Mouse (Mus musculus) inflammation-experienced regulatory T-cells, adult 6 months (primary cell): ENCODE measurements around the gene Gm10318. TPM values are rescaled to one million over a fixed set of nuclear protein-coding genes. Genes with fewer than 3 reads are reported as not detected.

Experiments used
- ATAC-seq: one replicate; pipeline ENCODE4 v1.8.0; 2017
- polyA plus RNA-seq, 3 experiments: library from polyadenylated mRNA; unstranded; fragments of 100-300 nt; shearing (Covaris generic); gene quantifications; one replicate each; pipeline ENCODE4 v1.2.1; 2017

Gene Gm10318
- not detected for polyA plus RNA-seq

DNA sequence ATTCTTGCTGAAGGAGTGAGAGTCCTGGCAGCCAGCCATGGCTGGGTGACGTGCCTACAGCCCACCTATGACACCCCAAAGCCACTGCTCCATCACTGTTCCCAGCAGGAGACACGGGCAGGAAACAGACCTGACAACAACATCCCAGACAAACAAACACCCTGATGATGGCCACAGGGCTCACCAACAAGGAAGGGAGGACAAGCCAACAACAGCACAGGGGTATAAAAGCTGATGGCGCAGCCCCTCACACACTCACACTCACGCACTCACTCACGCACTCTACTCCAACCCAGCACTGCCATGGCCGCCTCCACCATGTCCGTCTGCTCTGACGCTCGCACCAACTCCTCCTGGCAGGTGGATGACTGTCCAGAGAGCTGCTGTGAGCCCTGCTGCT is at the start of gene Gm10318:
TSS of gene Gm10318 (plus strand) at position 301 of the 400 bp plus-strand sequence.
- ATAC-seq = no peak

DNA sequence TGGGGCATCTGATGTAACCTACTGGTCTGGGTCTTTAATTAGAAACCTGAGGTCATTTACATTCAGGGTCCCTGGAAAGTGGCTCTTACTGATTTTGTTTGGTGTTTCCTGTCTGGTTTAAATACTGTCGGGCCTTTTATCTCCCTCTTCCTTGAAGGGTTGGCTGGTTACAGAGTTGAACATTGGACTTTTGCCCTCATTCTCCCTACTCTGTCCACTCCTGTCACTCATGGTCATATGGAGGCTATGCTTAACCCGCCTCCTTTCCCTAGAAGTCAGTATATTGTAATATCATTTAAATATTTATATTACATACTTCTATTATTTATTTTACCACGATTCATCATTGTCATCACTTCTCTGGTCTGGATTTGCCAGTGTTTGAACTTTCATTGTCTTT is 48.6 kb upstream of the Gm10318 start:
- ATAC-seq = no peak

DNA sequence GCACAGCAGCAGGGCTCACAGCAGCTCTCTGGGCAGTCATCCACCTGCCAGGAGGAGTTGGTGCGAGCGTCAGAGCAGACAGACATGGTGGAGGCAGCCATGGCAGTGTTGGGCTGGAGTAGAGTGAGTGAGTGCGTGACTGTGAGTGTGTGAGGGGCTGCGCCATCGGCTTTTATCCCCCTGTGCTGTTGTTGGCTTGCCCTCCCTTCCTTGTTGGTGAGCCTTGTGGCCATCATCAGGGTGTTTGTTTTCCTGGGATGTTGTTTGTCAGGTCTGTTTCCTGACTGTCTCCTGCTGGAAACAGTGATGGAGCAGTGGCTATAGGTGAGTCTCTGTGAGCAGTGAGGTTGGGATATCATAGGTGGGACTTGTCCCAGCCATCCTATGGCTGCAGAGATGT is 40.9 kb upstream of the Gm10318 start, which contains the start of gene Gm9507:
TSS of gene Gm9507 (minus strand) at position 101 of the 400 bp plus-strand sequence.
- no peak for ATAC-seq

DNA sequence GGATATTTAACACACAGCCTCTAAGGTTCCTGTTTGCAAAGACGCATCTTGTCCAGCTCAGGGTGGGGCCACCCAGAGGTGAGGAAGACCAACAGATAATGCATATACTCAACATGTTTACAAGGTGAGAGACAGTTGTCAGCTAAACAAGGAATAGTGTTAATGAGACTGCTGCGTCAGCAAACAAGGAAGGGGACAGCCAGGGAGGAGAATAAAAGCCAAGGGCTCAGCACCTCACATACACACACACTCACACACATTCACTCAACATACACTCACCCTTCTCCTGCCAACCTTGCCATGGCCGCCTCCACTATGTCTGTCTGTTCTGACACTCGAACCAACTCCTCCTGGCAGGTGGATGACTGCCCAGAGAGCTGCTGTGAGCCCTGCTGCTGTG is 38.3 kb upstream of the Gm10318 start, which contains the start of gene Gm2696:
TSS of gene Gm2696 (plus strand) at position 301 of the 400 bp plus-strand sequence.
- no peak for ATAC-seq

DNA sequence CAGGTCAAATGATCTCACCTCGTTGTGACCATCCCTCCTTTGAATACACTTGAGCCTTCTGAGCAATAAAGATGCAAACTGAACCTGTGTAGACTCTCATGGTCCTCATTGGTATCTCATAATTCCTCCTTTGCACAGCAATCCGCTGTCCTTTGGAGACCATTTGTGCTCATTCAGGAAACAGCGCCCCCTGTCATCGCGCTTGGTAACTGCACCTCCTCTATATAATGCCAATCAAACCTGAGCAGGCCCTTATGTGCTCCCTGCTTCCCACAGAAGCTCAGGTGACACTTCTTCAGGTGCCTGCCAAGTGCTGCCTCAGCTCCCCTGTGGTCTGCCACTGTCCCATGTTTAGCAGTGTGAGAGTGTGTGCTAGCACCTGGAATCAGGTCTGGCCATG is 37.1 kb upstream of the Gm10318 start:
- no peak for ATAC-seq

DNA sequence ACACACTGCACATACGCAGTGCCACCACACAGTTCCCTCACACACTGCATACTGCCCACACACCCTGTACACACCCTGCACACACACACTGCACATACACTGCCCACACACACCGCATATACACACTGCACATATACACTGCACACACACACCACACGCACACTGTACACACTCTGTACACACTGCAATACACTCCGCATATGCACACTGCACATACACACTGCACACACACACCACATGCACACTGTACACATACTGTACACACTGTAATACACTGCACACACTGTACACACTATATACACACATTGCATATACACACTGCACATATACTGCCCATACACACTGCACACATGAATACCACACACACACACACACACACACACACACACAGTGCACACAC is 34.1 kb upstream of the Gm10318 start:
- ATAC-seq = no peak

DNA sequence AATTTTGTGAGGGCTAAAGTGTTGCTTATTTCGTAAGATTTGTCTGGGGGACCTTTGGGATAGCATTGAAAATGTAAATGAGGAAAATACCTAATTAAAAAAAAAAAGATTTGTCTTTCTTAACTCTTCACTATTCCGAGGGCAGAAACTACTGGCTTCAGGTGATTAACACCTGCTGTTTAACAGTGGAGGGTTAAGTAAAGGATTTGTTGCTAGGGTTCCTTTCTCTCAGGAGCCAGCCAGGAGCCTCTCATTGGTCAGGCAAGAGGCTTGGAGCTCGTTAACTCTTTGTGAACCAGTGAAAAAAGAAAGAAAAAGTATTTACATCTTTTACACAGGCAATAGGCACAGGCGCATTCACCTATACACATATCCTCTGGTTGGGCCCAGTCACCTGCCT is 33.5 kb upstream of the Gm10318 start:
- no peak for ATAC-seq

DNA sequence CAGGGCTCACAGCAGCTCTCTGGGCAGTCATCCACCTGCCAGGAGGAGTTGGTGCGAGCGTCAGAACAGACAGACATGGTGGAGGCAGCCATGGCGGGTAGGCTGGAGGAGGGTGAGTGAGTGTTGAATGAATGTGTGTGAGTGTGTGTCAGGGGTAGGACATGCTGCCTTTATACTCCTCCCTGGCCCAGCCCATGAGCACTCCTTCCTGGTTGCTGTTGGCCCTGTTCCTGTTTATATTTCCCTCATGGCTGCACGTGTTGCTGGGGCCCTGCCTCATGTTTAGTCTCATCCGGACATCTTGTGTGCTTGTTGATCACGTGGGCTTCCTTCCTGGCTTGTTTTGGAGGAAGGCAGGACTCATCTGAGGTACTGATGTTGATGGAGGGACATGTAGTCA is 25.7 kb upstream of the Gm10318 start, which contains the start of gene Krtap10-4:
TSS of gene Krtap10-4 (minus strand) at position 145 of the 400 bp plus-strand sequence.
- ATAC-seq = no peak

DNA sequence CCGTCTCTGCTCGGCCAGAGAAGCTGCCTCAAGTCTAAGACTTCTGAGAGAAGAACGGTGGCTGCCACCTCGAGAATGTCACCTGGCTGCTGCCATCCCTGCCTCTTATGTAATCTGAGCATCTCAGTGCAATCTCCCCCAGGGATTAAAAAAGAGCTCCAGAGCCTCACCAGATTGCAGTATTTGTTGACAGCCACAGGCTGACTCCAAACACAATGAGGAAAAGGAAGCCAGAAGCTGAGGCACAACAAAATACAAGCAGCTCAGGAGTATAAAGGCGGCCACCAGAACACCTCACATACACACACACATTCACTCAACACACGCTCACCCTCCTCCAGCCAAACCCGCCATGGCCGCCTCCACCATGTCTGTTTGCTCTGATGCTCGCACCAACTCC is 17.0 kb upstream of the Gm10318 start, which contains the start of gene Krtap10-10:
TSS of gene Krtap10-10 (plus strand) at position 301 of the 400 bp plus-strand sequence.
- ATAC-seq = no peak

DNA sequence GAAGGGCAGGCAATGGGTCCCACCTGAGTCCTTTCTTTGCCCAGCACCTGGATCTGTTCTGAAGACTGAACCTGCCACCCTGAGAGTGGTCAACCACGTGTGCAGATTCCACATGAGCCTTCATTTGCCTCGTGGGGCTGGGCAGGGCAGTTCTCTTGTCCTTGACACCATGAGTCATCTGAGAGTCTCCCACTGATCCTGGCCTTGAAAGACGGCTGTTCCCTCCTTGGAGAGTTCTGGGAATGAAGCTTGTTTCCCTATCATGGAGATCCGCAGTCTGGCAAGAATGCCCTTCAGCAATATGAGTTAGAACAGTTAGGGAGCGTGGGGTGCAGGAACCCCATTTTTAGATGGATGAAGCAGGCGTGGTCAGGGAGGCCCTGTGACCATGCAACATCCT is 13.7 kb upstream of the Gm10318 start:
- ATAC-seq = no peak

DNA sequence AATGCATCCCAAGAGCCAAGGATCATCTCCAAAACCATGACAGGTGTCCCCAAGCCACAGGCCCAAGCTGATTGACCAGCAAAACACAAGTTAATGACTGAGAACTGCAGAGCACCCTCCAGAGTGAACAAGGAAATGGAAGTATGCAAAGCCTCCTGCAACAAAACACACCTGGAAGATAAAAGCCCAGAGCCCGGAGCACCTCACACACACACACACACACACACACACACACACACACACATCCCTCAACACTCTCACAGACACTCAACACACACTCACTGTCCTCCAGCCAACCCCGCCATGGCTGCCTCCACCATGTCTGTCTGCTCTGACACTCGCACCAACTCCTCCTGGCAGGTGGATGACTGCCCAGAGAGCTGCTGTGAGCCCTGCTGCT is 6.2 kb upstream of the Gm10318 start, which contains the start of gene Gm36176:
TSS of gene Gm36176 (plus strand) at position 301 of the 400 bp plus-strand sequence.
- no peak for ATAC-seq

DNA sequence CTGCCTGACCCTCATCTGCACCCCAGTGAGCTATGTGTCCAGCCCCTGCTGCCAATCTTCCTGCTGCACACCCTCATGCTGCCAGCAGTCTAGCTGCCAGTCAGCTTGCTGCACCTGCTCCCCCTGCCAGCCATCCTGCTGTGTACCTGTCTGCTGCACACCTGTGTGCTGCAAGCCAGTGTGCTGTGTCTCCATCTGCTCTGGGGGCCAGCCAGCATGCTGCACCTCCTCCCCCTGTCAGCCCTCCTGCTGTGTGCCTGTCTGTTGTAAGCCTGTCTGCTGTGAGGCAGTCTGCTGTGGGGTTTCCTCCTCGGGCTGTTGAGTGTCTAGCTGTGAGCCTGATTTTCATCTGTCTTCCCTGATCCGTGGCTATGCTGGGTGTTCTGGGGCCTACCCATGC is 5.7 kb upstream of the Gm10318 start:
- ATAC-seq = no peak

DNA sequence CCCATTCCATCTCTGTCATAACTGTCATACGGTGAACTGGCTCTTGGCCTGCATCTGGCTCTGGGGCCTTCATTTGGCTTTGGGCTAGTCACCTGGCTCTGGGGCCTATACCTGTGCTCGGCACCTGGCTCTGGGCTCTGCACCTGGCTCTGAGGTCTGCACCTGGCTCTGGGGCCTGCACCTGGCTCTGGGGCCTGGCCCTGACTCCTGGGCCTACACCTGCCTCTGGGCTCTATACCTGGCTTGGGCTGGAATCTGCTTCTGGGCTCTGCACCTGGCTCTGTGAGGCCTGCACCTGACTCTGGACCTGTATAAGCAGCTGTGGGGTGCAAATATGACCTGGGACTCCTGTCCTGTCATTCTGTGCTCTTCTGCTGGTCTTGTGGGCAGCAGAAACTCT is 5.1 kb upstream of the Gm10318 start:
- no peak for ATAC-seq

DNA sequence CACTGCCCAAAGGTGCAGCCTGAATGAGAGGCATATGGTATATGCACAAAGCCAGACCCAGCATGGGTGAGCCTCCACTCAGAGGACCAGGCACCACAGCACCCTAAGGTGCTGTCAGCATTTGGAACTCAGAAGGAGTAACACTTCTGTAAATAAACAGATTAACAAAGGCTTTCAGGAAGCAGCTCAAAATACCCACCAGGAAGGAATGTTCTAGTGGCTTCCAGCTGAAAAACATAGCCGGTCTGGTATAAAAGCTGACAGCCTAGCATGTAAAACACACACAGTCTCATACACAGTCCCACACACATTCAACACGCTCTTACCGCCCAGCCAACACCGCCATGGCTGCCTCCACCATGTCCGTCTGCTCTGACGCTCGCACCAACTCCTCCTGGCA is 9.0 kb downstream of the Gm10318 start, which contains the start of gene Gm3285:
TSS of gene Gm3285 (plus strand) at position 301 of the 400 bp plus-strand sequence.
- no peak for ATAC-seq

DNA sequence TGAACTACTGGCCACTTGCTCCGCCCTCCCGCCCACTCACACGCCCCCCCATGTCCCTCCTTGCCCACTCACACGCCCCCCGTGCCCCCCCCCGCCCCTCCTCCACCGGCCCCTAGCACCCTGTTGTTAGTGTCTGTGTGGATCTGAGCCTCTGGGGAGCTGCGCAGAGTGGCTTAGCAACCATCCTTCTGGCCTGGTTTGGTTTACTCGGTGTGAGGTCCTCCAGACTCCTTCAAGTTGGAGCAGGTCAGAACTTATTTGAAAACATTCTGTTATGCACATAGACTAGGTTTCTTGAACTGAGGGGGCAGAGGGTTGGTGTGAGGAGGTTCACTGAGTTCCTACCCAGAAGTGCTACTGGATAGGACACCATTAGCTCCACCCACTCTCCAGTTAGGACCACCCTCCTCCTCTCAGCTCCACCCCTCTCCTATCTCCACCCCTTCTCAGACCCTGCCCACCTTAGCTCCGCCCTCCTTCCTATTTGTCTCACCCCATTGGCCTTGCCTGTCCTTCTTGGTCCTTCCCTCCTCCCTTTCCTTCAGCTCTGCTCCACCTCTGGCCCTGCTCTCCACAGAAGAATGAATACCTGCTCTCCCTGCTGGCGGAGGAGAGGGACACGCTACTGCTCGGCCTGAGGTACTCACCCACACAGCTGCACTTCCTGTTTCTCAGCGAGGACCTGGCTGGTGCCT is 11.6 kb downstream of the Gm10318 start:
- peak; percentile 80 for ATAC-seq

DNA sequence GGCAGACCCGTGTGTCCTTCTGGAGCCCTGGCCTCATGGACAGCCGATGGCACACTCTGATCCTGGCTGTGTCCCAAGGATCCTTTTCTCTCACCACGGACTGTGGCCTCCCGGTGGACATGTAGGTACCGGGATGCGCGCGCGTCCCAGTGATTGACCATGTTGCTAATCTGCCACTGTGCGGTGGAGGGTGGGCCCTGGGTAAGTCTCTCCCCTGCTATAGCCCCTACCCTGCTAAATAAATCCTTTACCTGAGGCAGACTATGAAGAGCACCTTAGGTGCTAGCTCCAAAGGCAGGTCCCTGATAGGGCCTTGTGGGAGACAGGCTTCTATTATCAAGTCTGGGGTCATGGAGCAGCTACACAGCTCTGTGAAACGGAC is 12.1 kb downstream of the Gm10318 start:
- no peak for ATAC-seq

DNA sequence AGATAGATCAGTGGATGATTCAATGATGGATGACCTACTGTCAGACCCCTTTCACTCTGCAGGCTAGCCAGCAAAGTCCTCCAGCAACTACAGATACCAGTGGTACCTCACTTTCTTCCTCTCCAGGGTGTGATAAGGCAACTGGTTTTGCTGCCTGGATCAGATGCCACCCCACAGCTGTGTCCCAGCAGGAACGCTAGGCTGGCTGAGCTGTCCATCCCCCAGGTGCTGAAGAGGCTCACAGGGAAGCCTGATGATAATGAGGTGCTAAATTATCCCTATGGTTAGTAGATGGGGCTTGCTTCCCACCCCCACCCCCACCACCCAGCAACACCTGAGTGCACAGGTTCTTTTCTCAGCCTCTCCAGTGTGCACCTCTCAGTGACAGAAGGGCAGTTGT is 14.9 kb downstream of the Gm10318 start:
- ATAC-seq = no peak

DNA sequence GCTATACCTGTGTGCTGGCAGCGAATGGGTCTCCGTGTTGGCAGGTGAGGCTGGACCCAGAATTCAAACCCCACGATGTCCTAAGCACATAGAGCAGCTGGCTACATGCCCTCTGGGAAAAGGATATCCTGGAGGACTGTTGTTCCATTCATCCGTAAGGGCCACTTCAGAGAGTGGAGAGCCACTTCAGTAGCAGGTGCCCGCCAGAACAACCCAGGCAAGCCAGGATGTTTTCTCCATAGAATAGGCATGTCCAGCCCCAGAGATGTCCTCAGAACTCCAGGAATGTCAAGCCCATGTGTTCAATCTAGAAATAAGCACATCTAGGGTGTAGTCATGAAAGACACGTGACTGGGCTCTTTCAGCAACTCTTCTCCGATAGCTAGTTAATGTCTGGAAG is 17.0 kb downstream of the Gm10318 start:
- ATAC-seq = no peak

DNA sequence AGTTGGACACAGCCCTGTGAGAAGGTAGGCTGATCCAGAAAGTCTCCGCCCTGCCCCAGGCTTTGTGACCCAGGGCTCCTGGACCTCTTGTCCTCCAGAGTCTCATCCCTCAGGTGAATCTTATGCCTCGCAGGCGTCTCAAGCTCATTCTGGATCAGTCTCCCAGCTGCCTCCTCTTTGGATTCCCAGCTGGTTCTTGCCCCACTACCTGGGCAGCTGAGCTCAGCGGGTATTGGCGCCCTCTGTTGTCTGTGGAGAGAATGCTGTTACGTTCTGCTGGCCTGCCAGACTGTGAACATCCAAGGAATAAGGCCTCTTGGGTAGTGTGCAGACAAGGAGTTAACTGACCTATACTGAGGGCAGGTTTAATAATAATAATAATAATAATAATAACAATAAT is 26.3 kb downstream of the Gm10318 start:
- ATAC-seq = no peak

DNA sequence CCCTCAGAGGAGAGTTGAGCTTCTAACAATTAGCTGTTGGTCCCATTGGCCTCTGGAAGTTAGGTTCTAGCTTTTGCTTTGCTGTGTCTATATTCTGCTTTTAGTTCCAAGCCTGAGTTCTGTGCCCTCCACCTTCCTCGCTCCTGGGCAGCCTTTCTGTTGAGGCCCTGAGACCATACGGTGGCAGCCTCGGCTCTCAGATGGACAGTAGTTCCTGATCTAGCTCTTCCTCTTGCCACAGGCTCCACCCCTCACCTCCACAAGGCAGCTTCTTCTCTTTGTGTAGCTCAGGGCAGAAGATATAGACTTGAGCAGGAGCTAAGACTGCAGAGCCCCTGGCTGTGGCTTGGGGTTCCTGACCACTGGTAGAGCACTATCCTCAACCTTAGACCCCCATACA is 27.6 kb downstream of the Gm10318 start:
- ATAC-seq = no peak

DNA sequence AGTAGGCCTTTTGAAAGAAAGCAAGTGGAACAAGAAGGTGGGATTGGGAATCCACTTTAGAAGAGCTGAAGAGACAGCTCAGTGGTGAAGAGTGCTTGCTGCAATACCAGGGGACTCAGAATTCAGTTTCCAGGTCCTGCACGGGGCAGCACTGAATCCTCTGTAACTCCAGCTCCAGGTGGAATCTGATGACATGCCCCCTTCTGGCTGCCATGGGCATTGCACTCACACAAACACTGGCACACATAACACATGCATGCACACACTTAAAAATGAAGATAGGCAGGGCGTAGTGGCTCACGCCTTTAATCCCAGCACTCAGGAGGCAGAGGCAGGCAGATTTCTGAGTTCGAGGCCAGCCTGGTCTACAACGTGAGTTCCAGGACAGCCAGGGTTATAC is 29.9 kb downstream of the Gm10318 start:
- no peak for ATAC-seq

DNA sequence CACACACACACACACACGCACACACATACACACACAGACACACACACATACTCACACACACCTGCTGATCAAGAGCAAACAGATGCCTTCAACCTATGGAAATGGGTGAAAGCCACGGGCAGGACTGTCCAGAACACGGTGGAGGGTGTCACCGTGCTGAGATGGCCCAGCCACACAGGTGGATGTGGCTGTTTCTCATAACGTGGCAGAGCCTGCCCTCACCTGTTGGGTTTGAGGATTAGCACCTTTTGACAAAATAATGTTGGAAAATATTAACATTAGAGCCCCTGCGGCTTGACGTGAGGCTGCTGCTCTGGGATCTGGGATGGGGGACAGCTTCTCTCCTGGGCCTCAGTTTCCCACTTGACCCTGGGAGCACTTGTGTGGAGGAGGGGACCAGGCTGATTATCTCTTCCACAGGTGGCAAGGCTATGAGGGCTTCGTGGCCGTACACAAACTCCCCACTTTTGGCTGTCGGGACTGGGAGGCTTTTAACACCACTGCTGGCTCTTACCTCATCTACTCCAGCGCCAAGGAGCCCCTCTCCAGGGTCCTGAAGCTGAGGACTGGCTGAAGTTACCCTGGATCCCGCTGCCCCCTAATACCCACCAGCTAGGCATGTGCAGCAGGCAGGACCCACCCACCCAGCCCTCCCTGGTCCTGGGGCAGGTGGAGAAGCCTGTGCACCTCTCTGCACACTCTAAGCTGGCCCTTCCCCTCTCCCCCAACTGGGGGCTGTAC is 33.5 kb downstream of the Gm10318 start:
- no peak for ATAC-seq

DNA sequence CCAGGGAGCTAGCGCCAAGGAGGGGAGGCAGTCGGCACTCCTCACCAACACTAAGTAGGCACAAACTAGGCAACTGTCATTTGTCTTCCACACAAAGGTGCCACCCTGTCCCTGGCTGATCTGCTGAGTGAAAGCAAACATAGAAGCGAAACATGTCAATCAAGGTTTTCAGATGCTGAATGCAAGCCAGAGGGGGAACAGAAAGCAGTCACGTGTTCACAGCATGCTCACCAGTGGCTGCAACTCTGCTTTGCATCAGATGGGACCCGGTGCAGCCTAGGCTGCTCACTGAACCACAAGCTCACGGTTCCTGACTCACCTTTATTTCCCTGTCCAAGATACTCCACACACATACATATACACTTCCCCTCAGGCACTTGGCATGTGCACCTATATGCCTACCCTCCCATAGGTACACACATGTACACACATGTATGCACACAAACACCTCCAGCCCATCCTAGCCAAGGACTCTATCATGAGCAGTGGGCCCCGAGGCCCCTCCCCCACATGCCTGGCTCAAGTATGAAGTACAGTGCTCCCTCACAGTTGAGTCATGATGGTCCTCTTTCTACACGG is 38.4 kb downstream of the Gm10318 start:
- ATAC-seq = no peak
